Mouse (Mus musculus): ENCODE data around the gene Creb5. TPM values are rescaled to one million over a fixed set of nuclear protein-coding genes. Genes with fewer than 3 reads are reported as not detected.

Gene Creb5
- total RNA-seq, 2 experiments from 2014 or later, result 9.3 to 9.4 TPM

DNA sequence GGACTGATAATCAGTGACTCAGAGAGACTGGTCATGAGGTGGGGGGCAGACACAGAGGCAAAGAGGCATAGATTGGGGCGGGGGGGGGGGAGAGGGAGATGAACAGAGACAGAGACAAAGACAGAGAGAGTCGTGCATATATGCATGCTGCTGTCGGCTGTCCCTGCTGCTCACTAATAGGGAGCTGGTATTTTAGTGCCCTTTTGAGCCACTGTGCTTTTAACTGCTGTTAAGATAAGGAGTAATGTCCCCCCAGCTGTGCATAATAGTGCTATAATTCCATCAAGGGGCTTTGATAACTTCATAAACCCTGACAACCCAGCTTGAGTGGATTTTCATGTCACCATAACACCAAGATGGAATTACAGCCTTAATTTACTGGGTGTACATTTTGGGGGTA, 134.3 kb downstream of the Creb5 start:
- intact Hi-C loops (cut with DNase I), result no loop called here
- DNase-seq, result no peak

DNA sequence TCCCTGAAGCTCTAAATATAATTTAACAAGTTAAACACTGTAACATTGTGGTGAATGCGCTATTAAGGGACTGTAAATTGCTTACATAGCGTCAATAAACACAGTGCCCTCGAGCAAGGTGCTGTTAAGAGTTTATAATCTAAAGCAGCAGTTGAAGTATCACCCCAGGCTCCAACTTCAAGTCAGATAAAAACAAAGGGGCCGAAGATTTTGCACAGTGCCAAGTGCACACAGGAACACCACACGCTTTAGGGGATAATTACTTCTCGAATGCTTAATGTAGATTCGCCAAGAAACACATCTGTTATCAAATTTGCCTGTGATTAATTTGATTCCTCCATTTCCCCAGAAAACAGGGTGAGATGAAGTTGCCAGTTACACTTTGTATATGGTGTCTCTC, 142.3 kb downstream of the Creb5 start:
- intact Hi-C loops (cut with DNase I), result no loop called here
- no peak for DNase-seq

DNA sequence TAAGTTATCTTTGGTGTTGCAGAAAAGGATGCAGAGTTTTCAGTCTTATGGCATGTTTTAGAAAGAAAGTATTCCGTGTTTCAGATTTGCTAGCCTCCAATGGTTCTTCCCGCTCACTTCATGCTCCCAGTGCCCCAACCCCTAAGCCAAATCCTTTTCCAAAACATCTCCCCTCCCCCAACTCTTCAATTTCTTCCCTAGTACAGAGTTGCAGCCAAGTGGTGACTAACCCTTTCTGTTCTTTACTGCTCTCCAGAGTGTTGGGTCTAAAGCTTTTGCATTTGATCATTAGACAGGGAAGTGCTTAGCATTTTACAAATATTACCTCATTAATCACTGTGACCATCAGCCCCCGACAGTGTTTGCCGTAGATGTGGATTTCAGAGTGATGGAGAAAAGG, 142.8 kb downstream of the Creb5 start:
- no peak for DNase-seq
- intact Hi-C loops (cut with DNase I), result no loop called here

DNA sequence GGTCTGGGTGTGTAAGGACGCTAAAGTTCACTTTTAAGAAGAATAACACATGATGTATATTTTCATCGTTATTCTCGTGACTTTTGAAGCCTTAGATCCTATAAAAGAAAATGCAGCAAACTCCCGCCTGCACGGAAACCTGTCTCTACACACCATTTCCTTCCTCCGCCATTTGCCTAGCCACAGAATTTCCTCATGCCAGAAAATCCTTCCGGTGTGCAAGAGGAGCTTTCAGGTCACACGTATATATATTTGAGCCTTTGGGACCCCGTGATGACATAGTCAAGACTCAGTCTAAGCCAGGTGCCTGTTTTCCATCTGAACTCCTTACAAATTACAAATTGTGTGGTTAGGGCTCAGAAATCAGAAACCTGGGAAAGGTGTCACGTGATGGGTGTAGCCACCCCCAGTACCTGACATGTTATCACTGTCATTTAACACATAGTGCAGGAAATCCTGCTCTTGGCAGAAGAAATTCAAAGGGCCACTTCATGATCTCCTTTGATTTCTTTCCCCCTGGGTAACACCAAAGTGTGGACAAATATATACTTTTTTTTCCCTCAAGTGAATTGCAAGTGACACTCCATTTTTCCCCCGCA, 158.9 kb downstream of the Creb5 start:
- DNase-seq, result no peak
- intact Hi-C loops (cut with DNase I), result no loop called here

DNA sequence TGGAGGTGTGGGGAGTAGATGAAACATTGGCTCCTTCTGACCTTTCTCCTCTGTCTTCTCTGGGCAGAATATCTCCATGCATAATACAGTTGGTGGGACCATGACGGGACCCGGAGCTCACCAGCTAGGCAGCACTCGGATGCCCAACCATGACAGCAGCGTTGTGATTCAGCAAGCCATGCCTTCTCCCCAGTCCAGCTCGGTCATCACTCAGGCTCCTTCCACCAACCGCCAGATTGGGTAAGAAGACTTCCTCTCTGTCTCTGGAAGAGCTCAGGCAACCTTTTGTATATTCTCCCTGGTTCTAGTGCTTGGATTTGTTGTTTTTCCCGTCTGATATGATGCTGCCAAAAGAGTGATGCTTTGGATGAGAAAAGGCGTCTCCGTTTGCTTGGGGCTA, 160.4 kb downstream of the Creb5 start:
- intact Hi-C loops (cut with DNase I), result no loop called here
- no peak for DNase-seq

DNA sequence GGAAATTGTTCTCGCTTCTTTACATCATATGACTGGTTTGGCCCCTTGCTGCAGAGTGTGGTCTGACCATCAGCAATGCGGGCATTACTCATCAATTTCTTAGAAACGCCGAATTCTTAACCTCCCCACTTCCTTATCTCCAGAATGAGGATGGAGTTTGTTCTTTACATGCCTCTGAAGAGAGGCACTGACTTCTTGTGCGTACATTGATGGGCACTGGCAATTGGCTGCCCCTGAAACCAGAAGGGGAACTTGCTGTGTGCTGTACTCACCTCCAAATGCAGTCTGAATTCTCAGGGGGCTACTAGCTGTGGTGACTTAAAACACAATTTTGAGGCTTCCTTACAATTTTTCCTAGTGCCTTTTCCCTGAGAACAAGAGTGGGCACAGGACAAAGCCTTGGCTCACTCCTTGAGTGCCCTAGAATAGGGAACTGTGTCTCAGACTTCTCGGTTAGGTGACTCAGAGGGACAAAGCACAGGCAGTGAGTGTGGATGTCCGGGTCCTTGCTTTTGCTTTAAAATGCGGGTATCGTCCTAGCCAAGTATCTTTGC, 161.3 kb downstream of the Creb5 start:
- no peak for DNase-seq
- intact Hi-C loops (cut with DNase I), result no loop called here

DNA sequence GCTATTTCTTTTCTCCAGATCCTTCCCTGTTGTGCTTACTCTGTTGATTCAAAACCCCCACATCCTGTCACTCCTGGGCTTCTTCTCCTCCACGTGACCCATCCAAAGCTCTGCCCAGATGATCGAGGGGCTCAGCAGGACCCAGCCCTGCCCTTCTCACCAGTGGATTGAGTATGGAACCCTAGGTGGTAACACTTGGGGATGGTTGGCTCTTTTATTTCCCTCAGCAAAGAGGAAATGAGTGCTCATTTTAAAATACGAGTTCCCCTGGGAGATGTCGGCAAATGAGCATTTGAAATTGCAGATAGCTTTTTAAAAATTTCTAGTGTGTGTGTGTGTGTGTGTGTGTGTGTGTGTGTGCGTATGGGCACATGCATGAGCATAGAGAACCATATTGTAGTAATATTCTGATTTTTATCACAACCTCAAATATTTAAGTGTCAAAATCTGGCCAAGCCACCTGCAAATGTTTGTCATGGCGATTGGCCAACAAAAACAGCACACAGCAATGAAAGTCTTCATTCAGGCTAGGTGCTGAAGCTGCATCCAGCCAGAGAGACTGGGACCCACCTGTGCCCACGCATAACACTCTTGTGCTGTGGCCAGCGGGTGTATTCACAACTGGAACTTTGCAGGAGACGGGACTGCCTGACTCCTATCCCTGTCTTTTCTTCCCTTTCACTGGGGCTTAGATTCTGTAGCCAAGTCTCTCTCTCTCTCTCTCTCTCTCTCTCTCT, 162.5 kb downstream of the Creb5 start:
- intact Hi-C loops (cut with DNase I), result no loop called here
- DNase-seq, result no peak

DNA sequence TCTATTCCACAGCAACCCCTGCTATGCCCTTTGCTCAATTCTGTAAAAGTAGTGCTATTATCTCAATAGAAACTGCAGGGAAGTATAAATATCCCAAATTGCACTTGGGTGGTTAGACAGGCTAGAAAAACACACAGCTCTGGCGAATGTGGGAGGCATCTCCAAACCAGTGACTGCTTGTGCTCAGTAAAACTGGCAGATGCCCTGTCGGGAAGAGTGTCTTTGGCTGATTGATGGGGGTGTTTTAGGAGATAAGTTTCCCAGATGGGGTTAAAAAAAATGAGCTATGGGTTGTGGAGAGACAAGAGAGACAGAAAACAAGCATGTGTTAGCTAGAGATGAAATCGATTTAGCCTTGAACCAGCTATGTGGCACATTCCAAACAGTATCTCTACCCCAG, 163.4 kb downstream of the Creb5 start:
- intact Hi-C loops (cut with DNase I), result no loop called here
- DNase-seq, result no peak

DNA sequence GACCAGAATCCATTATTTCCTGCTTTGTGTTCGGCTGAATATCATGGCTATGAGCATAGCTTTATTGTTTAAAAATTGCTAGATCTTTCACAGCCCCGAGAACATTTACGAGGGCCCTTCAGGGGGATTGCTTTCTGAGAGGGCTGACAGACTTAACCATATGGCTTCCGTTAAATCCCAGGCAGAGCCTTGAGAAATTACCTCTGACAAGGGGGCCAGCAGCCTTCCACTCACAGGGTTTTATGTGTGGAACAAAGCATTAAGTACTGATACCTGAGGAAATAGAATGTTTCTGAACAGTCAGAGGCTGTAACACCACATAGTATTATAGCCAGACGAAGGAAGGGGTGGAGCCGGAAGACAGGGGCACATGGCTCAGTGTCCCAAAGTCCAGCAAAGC, 165.2 kb downstream of the Creb5 start:
- no peak for DNase-seq
- intact Hi-C loops (cut with DNase I), result no loop called here

DNA sequence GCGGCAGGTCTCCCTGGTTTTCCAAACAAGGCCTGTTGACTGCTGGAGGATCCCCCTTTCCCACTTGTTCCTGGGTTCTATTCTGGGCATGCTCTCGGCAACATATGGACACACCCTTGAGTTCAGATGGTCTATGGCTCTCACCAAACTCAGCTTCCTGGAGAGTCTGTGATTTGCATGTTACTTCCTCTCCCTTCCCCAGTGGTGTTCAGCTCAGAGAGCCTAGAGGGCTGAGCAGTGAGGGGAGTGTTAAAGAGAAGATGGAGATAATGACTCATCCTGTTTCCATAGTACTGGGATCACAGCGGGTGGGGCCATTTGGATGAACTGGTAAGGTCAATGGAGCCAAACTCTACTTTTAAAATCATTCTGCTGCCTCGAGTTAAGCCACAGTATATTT, 168.4 kb downstream of the Creb5 start:
- intact Hi-C loops (cut with DNase I), result no loop called here
- no peak for DNase-seq

DNA sequence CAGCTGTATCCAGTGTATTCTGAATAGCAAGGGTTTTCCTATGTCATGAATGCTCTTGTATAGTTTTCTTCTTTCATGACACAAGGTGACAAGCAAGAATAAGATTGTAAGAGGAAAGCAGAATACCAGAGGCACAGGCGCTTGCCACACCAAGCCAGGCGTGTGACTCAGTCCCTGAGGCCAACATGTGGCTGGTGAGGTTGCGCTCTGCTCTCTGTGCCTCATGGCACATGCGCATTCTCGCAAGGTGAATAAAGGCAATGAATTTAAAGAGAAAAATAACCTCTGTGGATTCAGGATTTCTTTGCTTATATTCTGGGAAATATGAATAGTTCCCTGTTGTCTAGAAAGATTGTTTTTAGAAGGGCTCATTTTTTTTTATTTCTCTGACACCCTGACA, 169.0 kb downstream of the Creb5 start:
- intact Hi-C loops (cut with DNase I), result no loop called here

DNA sequence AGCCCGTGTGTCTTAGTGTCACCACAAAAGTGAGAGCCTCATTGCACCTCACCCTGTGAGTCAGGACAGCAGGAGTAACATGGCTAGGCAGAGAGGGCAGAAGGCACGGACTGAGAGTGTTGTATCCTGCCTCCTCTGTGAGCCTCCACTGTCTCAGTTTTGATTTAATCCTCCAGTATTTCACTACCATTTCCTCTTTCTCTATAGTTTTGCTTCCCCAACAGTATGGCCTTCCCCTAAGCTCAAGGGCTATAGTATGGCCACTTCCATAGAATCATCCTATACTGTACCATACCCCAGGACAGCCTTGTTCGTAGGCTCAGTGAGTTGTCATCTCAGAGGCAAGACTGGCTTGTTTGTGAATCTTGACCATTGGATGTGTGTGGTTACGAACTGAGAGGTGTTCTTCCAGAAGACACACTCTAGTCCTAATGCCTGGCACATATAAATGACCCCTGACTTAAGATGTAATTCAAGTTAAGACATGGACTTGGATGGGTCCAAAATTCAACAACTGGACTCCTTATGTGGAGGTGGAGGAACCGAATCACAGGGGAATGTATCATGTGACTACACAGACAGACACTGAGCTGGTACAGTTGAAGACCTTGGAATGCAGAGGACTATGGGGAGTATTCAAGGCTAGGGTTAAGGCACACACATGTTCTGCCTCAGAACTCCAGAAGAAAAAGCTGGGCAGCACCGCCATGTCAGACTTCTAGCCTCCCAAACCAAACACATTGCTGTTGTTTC, 173.1 kb downstream of the Creb5 start:
- no peak for DNase-seq
- intact Hi-C loops (cut with DNase I), result no loop called here

More for the DNA sequence above, 169.0 kb downstream of the Creb5 start:
- no peak for DNase-seq

DNA sequence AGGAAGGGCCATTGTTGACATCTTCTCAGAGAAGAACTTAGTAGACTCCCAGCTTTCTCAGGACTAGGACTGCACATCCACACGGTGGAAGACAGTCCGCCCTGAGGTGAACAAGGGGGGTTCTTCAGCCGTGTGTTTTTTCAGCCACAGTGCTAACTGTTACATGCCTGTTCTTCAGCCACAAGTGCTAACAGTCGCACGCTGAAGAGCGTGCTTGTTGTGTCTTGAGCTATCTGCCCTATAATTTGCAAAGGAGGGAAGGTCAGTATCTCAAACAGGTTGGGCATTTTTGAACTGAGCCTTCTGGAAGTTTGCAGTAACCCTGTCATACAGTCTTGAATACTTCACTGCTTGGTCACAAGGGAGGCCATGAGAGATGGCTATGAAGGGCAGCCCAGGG, 174.0 kb downstream of the Creb5 start:
- DNase-seq, result no peak
- intact Hi-C loops (cut with DNase I), result no loop called here

DNA sequence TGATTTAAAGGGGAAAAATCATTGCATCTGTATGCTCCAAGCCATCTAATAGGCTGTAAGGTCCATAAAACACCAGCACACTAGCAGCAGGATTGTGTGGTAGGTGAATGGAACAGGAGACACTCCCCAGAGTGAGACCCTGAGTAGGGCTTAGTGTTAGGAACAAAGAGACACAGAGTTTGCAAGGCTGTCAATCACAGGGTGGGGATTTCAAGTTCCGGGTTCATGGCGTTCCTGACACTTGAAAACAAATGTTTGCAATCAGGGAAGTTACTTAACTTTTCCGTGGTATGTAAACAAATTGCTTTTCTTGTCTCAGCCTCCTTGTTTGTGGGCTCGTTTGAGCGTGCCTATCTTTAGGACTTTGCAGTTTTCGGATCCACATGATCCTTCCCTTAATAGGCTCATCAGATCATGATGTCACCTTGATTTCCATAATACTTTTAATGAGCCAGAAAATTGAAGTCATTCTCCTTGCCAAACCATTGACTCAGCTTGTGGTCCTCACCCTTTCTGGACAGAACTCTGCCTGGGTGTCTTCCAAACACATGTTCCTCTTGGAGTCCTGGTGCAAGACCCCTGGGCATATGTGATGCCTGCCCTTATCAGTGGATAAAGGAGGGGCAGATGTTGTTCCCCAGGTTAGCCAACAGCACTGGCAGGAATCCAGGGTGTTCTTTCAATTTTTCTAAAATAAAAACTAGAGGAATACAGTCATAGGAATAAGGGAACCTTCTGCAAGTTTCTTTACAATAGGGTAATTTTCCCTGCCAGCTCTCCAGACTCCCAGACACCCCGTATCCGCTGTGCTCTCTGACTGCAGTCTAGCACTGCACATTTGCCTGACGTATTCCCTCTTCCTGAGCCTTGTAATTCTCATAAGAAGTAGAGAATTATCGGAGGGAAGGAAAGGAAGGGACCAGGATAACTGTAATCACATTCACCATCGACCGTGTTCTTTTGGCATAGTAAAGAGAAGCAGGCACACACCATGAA, 175.0 kb downstream of the Creb5 start:
- intact Hi-C loops (cut with DNase I), result no loop called here
- DNase-seq, result peak; percentile 53

DNA sequence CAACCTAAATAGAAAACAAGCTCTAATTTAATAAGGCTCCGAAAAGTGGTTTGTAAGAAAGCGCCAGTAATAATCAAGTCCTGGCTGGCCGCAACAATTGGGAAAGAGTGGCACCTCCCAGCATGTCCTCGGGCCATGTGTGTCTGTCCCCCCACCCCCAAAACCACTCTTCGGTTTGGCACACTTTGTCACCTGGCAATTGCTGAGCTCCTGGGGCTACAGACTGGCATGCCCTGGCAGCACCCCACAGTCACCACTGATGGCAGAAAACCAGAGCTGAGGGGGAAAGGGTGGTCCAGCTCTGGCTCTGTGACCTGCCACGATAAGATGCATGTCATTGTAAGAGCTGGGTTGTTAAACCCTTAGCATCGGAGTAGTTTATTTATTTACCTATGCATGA, 175.7 kb downstream of the Creb5 start:
- intact Hi-C loops (cut with DNase I), result no loop called here
- no peak for DNase-seq

DNA sequence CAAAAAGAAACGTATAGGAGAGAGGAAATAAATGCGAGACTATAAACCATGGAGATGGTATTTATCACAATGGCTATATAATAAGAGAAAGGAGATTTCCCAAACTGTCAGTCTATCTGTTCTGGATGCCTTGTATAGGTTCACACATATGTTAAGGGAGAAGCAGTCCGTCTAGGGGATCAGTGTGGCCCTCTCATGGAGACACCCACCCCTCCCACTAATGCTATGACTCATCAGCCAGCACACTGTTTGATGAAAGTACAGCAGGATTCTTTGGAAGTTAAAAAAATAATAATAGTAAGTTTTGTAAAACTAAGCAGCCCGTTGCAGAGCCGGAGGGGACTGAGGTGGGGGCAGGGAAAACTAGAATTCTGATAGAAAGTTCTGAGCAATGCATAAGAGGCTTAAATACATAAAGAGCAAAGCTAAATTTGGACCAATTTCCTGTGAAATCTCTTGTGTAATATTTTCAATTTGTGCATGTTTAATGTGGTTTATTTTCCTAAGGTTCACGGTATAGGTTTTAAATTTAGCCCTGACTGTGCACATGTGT, 176.3 kb downstream of the Creb5 start:
- intact Hi-C loops (cut with DNase I), result no loop called here

DNA sequence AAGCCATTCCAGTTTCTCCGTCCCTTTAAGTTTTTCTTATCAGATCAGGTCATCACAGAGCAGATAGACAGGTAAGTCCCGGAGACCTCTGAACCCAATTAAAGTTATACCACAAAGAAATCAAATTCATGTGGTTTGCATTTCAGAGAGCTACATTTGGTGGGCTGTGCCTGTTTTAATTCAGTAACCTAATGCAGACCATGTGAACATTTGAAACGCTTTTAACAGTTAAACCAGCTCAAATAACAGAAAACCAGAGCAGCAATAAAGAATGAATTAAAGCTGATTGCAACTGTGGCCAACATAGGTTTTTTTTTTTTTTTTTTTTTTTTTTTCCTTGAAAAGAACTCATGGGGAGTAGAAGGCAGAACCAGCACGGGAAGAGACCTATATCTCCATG, 182.1 kb downstream of the Creb5 start:
- no peak for DNase-seq
- intact Hi-C loops (cut with DNase I), result no loop called here

More for the DNA sequence above, 176.3 kb downstream of the Creb5 start:
- DNase-seq, result no peak

DNA sequence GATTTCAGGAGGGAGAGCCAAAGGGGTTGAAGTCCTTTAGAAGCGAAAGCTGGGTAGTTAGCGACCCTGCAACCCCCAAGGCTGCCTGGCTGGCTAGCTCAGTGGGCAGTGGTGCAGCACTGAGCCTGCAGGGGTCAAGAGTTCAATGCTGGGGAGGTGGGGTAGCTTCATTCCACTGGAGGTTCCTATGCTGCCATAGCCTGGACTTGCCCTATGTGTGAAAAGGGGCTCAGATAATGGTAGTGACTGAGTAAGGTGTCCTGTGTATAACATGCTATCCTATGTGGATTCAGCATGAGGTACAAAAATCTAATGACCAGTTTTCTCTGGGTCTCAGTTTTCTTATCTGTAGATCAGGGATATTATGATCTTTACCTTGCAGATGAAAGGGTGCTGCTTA, 182.6 kb downstream of the Creb5 start:
- DNase-seq, result no peak
- intact Hi-C loops (cut with DNase I), result no loop called here

DNA sequence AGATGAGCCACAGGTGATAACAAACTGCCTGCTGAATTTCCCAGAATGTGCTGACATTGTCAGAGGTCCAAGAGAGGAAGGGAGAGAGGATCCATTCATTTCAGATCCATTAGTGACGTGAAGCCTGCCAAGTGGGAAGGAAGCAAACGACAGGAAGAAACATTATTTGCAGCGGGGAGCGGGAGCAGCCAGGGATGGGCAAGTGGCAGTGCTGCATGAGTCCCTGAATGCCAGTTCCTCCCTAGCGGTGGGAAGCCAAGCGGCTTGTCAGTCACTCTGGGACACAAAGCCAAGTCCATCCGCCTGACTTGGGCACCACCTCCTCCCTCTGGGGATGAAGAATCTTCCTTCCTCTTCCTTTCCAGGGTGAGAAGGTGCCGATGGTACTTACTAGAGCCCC, 183.5 kb downstream of the Creb5 start:
- intact Hi-C loops (cut with DNase I), result no loop called here
- peak; percentile 34 to 42 for DNase-seq

DNA sequence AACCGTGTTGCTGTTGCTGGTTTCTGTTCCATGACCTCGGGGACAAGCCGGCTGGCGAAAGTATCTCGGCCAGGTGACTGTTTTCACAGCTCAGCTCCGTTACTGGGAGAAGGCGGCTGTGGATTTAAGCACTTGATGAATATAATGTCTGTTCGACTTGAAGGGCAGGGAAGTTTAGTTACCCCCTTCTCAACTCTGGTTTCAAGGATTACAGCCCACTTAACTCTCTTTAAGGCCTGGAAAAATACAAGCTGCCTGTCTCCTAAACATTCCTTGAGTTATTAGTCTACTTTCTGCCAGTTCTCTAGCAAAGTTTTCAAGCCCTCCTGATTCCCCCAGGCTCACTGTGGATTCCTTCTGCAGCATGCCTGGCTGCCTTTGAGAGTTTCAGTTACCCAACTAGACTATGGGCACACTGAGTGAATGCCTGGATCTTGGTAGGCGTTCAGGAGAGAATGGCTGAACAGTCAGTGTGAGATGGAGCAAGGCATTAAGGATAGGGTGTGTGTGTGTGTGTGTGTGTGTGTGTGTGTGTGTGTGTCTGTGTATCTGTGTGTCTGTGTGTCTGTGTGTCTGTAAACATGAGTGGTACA, 184.0 kb downstream of the Creb5 start:
- no peak for DNase-seq
- intact Hi-C loops (cut with DNase I), result no loop called here
